Mouse (Mus musculus) Patski (cell line): ENCODE results near the gene Akirin1. TPM values are rescaled to one million over a fixed set of nuclear protein-coding genes. Genes with fewer than 3 reads are reported as not detected.

Source experiments
- ATAC-seq: fragments of 100-300 bp; one replicate; pipeline ENCODE4 v1.8.0; 2021
- CTCF ChIA-PET: fragments of 350-600 bp; sonication (Branson Sonifier 250); formaldehyde crosslinking; loops from one replicate; lab custom pipeline; 2022; ENCODE audit warnings: inconsistent platforms; lab: Charles Lee
- POLR2A ChIA-PET: fragments of 350-600 bp; sonication (Branson Sonifier 250); formaldehyde crosslinking; loops from one replicate; lab custom pipeline; 2022; ENCODE audit warnings: antibody characterized with exemption, inconsistent platforms; lab: Charles Lee
- DNase-seq: peaks from one replicate; pipeline ENCODE4 v3.0.0-alpha.2; 2011; ENCODE audit warnings: low read depth, low spot score
- H3K27me3 ChIP-seq: fragments of 371-371 bp; one replicate; pipeline ENCODE4 v1.5.1; 2021
- CTCF ChIP-seq: fragments of 100-300 bp; IDR thresholded peaks from one replicate; pipeline ENCODE4 v1.5.1; 2021
- in situ Hi-C: fragments of 300-500 bp; cut with MboI; formaldehyde crosslinking; loops from 3 replicates; pipeline ENCODE4 v1.11.1; 2018; ENCODE audit warnings: low pct_unique_long_range_greater_than_20kb, mixed read lengths
- polyA plus RNA-seq: library from polyadenylated mRNA; unstranded; gene quantifications from one replicate; pipeline ENCODE4 v1.2.3, GENCODE M21; 2021

Gene Akirin1
- polyA plus RNA-seq = 30.5 TPM

- in situ Hi-C loops = no loop called here
- ATAC-seq (peak; percentile 95), DNase-seq (peak; percentile 55)
- H3K27me3 ChIP-seq = no peaks in the 10 kb centered on the region
- POLR2A ChIA-PET = no interaction called here
- TF ChIP-seq CTCF = peak; percentile 57
- CTCF ChIA-PET = no interaction called here
Measured at GRCm38 (mm10) chr4:123750152-123750651, at the start of gene Akirin1. Gene Akirin1 (minus strand): TSS chr4:123750345.

- TF ChIP-seq CTCF = no peak
- CTCF ChIA-PET = no interaction called here
- ATAC-seq (peak; percentile 17), DNase-seq (no peak)
- POLR2A ChIA-PET = no interaction called here
- in situ Hi-C loops = no loop called here
- no peaks in the 10 kb centered on the region for H3K27me3 ChIP-seq
Measured at GRCm38 (mm10) chr4:123797856-123798255, 47.7 kb upstream of the Akirin1 start.

- ATAC-seq (no peak), DNase-seq (no peak)
- in situ Hi-C loops = no loop called here
- H3K27me3 ChIP-seq = no peaks in the 10 kb centered on the region
- ChIA-PET POLR2A (no interaction called here), CTCF (no interaction called here)
- no peak for TF ChIP-seq CTCF
Measured at GRCm38 (mm10) chr4:123797403-123797802, 47.3 kb upstream of the Akirin1 start.

GRCm38 (mm10) chr4:123795057-123795456 is 44.9 kb upstream of the Akirin1 start:
- no peak for ATAC-seq
- in situ Hi-C loops = no loop called here
- ChIA-PET POLR2A (no interaction called here), CTCF (no interaction called here)
- no peak for TF ChIP-seq CTCF
- no peaks in the 10 kb centered on the region for H3K27me3 ChIP-seq
- DNase-seq = no peak

GRCm38 (mm10) chr4:123793136-123793535 is 43.0 kb upstream of the Akirin1 start:
- DNase-seq (no peak), ATAC-seq (no peak)
- no peaks in the 10 kb centered on the region for H3K27me3 ChIP-seq
- ChIA-PET POLR2A (no interaction called here), CTCF (no interaction called here)
- in situ Hi-C loops = no loop called here
- TF ChIP-seq CTCF = no peak

GRCm38 (mm10) chr4:123792666-123793065 is 42.5 kb upstream of the Akirin1 start:
- H3K27me3 ChIP-seq = no peaks in the 10 kb centered on the region
- DNase-seq (no peak), ATAC-seq (no peak)
- ChIA-PET CTCF (no interaction called here), POLR2A (no interaction called here)
- no peak for TF ChIP-seq CTCF
- in situ Hi-C loops = no loop called here

GRCm38 (mm10) chr4:123787191-123787985 is 37.2 kb upstream of the Akirin1 start, which contains the start of gene Rhbdl2:
Gene Rhbdl2 (plus strand): TSS chr4:123787874.
- ChIA-PET POLR2A (no interaction called here), CTCF (interaction anchor here (1.5 kb wide), 1 partner anchor 29 kb away, joined by 5 read pairs; no protein-coding TSS in a partner anchor)
- ATAC-seq (peak; percentile 83), DNase-seq (peak; percentile 62)
- no peak for TF ChIP-seq CTCF
- in situ Hi-C loops = no loop called here
- no peaks in the 10 kb centered on the region for H3K27me3 ChIP-seq

- CTCF ChIA-PET = interaction anchor here (0.7 kb wide), 1 partner anchor 10 kb away, joined by 3 read pairs; no protein-coding TSS in a partner anchor
- H3K27me3 ChIP-seq = no peaks in the 10 kb centered on the region
- no peak for DNase-seq
- POLR2A ChIA-PET = interaction anchor here (1.0 kb wide), 1 partner anchor 9 kb away, joined by 3 read pairs; no protein-coding TSS in a partner anchor
- ATAC-seq = no peak
- in situ Hi-C loops = loop anchor here (5.0 kb wide), 2 partner anchors 64 to 109 kb away; no protein-coding TSS in a partner anchor
- no peak for TF ChIP-seq CTCF
Measured at GRCm38 (mm10) chr4:123768234-123768633, 18.1 kb upstream of the Akirin1 start.

- POLR2A ChIA-PET = no interaction called here
- DNase-seq (no peak), ATAC-seq (no peak)
- CTCF ChIA-PET = interaction anchor here (0.7 kb wide), 1 partner anchor 9 kb away, joined by 3 read pairs; no protein-coding TSS in a partner anchor
- in situ Hi-C loops = loop anchor here (5.0 kb wide), 2 partner anchors 64 to 109 kb away; no protein-coding TSS in a partner anchor
- H3K27me3 ChIP-seq = no peaks in the 10 kb centered on the region
- TF ChIP-seq CTCF = no peak
Measured at GRCm38 (mm10) chr4:123767807-123768206, 17.7 kb upstream of the Akirin1 start.

- H3K27me3 ChIP-seq = no peaks in the 10 kb centered on the region
- ChIA-PET POLR2A (no interaction called here), CTCF (no interaction called here)
- in situ Hi-C loops = loop anchor here (5.0 kb wide), 2 partner anchors 67 to 112 kb away; no protein-coding TSS in a partner anchor
- no peak for TF ChIP-seq CTCF
- ATAC-seq (no peak), DNase-seq (no peak)
Measured at GRCm38 (mm10) chr4:123765071-123765470, 14.9 kb upstream of the Akirin1 start.

GRCm38 (mm10) chr4:123758306-123758705 is 8.2 kb upstream of the Akirin1 start:
- ATAC-seq (peak; percentile 83), DNase-seq (peak; percentile 39)
- H3K27me3 ChIP-seq = no peaks in the 10 kb centered on the region
- CTCF ChIA-PET = interaction anchor here (0.8 to 2.1 kb wide), 21 partner anchors 10 to 169 kb away, joined by 3 to 11 read pairs (median 3); partner anchors contain the start of gene Rhbdl2
- peak; percentile 84 for TF ChIP-seq CTCF
- POLR2A ChIA-PET = interaction anchor here (0.6 kb wide), 1 partner anchor 11 kb away, joined by 3 read pairs; no protein-coding TSS in a partner anchor
- in situ Hi-C loops = no loop called here
